Mouse (Mus musculus) stomach, postnatal 0 days (tissue): ENCODE data around the gene Zfp296. TPM values are rescaled to one million over a fixed set of nuclear protein-coding genes. Genes with fewer than 3 reads are reported as not detected.

Experiments
- ATAC-seq: fragments of 200-750 bp; cut with Nextera tagmentation; 2 replicates; pipeline ENCODE4 v1.8.0; 2017; ENCODE audit not compliant: low FRiP score, low TSS enrichment
- DNase-seq: peaks from one replicate; pipeline ENCODE4 v3.0.0-alpha.2; 2016; ENCODE audit warnings: low spot score
- H3K27ac ChIP-seq: fragments of 300-500 bp; sonication (generic); replicated peaks from 2 replicates; pipeline ENCODE4 v1.5.1; 2014; ENCODE audit warnings: mild to moderate bottlenecking, control low read depth
- H3K27me3 ChIP-seq: fragments of 300-500 bp; sonication (generic); 2 replicates; pipeline ENCODE4 v1.6.1; 2014; ENCODE audit warnings: low read length; ENCODE audit not compliant: control insufficient read depth, insufficient read depth
- H3K36me3 ChIP-seq: fragments of 300-500 bp; sonication (generic); 2 replicates; pipeline ENCODE4 v1.6.1; 2014; ENCODE audit warnings: low read length, mixed read lengths; ENCODE audit not compliant: control insufficient read depth, insufficient read depth
- H3K4me1 ChIP-seq: fragments of 300-500 bp; sonication (generic); replicated peaks from 2 replicates; pipeline ENCODE4 v1.6.1; 2014; ENCODE audit warnings: antibody characterized with exemption; ENCODE audit not compliant: control insufficient read depth, insufficient read depth
- H3K4me2 ChIP-seq: fragments of 300-500 bp; sonication (generic); replicated peaks from 2 replicates; pipeline ENCODE4 v1.6.1; 2014; ENCODE audit warnings: low read depth, mild to moderate bottlenecking, control low read depth, moderate library complexity
- H3K4me3 ChIP-seq: fragments of 300-500 bp; sonication (generic); 2 replicates; pipeline ENCODE4 v1.5.1; 2014; ENCODE audit warnings: low read depth, low read length, control low read depth
- H3K9ac ChIP-seq: fragments of 300-500 bp; sonication (generic); 2 replicates; pipeline ENCODE4 v1.6.1; 2014; ENCODE audit warnings: mild to moderate bottlenecking, low read length, control low read depth, mixed read lengths
- H3K9me3 ChIP-seq: fragments of 300-500 bp; sonication (generic); 2 replicates; pipeline ENCODE4 v1.6.1; 2016; ENCODE audit warnings: low read length; ENCODE audit not compliant: control insufficient read depth
- CTCF ChIP-seq: IDR thresholded peaks from 2 replicates; pipeline ENCODE4 v1.5.1; 2016; ENCODE audit warnings: antibody characterized with exemption, low read depth, mild to moderate bottlenecking, moderate library complexity
- EP300 ChIP-seq: optimal IDR thresholded peaks from 2 replicates; pipeline ENCODE3; 2016; ENCODE audit warnings: antibody characterized with exemption
- WGBS: fragments of 180-500 bp; shearing (Covaris S2); extraction: QIAGEN DNeasy Blood & Tissue Kit; methylation state at CpG from one replicate; pipeline ENCODE4 v1.1.7; 2014; 5-methylcytosine and 5-hydroxymethylcytosine counted together
- polyA plus RNA-seq: library from polyadenylated mRNA; unstranded; fragments of >200 nt; fragmentation: Nextera tagmentation; extraction: Ambion mirVana; gene quantifications from 2 replicates; pipeline ENCODE4 v1.2.1, GENCODE M21; 2015

The Zfp296 gene
- polyA plus RNA-seq, 1 experiment from 2014 or later, result 5.0 TPM

GRCm38 (mm10) chr7:19560491-19561260 lies 16.4 kb upstream of the Zfp296 start:
- Histone ChIP-seq H3K36me3 (peaks cover 8% of the 10 kb centered on the region), H3K27ac (peak overlapping the region; percentile 95), H3K4me3 (peak overlapping the region; percentile 92), H3K9ac (peak overlapping the region; percentile 95), H3K9me3 (no peaks in the 10 kb centered on the region), H3K27me3 (no peaks in the 10 kb centered on the region), H3K4me2 (peak overlapping the region; percentile 94), H3K4me1 (peaks cover 15% of the 10 kb centered on the region)
- 11% methylated on average over 11 of the region's 11 CpGs for WGBS
- TF ChIP-seq EP300 (no peak), CTCF (no peak)
- peak; percentile 65 for DNase-seq
- ATAC-seq, result no peak

- Histone ChIP-seq H3K4me3 (peak overlapping the region; percentile 92), H3K27ac (peak overlapping the region; percentile 95), H3K4me1 (peaks cover 15% of the 10 kb centered on the region), H3K4me2 (peak overlapping the region; percentile 94), H3K36me3 (peaks cover 8% of the 10 kb centered on the region), H3K9ac (peak overlapping the region; percentile 95), H3K27me3 (no peaks in the 10 kb centered on the region), H3K9me3 (no peaks in the 10 kb centered on the region)
- no peak for TF ChIP-seq CTCF
- no peak for TF ChIP-seq EP300
- ATAC-seq, result no peak
- DNase-seq, result no peak
- 0% methylated on average over 11 of the region's 11 CpGs for whole genome bisulfite sequencing
Measured at GRCm38 (mm10) chr7:19561431-19561764, 15.7 kb upstream of the Zfp296 start.

- H3K9ac ChIP-seq, result peak overlapping the region; percentile 95
- peaks cover 8% of the 10 kb centered on the region for H3K36me3 ChIP-seq
- no peaks in the 10 kb centered on the region for H3K9me3 ChIP-seq
- peak overlapping the region; percentile 92 for H3K4me3 ChIP-seq
- TF ChIP-seq CTCF (0 out of 2 replicates have a peak, but pooled peaks have one; percentile 2), EP300 (no peak)
- peak overlapping the region; percentile 94 for H3K4me2 ChIP-seq
- WGBS, result under 1% methylated on average over 100 of the region's 102 CpGs
- peak; percentile 95 for DNase-seq
- peak overlapping the region; percentile 95 for H3K27ac ChIP-seq
- ATAC-seq, result peak; percentile 83
- peaks cover 13% of the 10 kb centered on the region for H3K4me1 ChIP-seq
- no peaks in the 10 kb centered on the region for H3K27me3 ChIP-seq
Measured at GRCm38 (mm10) chr7:19561765-19562642, 15.1 kb upstream of the Zfp296 start.

- Histone ChIP-seq H3K4me2 (peak within 1 kb of the TSS; percentile 94), H3K27ac (peak within 1 kb of the TSS; percentile 95), H3K4me3 (peak within 1 kb of the TSS; percentile 92), H3K4me1 (peaks cover 11% of the 10 kb centered on the region; the same call in 1 of the 2 replicates), H3K36me3 (peaks cover 11% of the 10 kb centered on the region), H3K9me3 (no peaks in the 10 kb centered on the region), H3K27me3 (no peaks in the 10 kb centered on the region), H3K9ac (peak within 1 kb of the TSS; percentile 95)
- peak; percentile 54 for DNase-seq
- ATAC-seq, result no peak
- TF ChIP-seq EP300 (no peak), CTCF (no peak)
- WGBS, result 2% methylated on average over 19 of the region's 19 CpGs
Measured at GRCm38 (mm10) chr7:19562643-19563410, 14.3 kb upstream of the Zfp296 start, which contains the start of gene Ppp1r37. Gene Ppp1r37, minus strand, starts transcription at chr7:19563076.

- WGBS, result 89% methylated on average over 3 of the region's 3 CpGs
- DNase-seq, result no peak
- Histone ChIP-seq H3K4me1 (peaks cover 11% of the 10 kb centered on the region; the same call in 1 of the 2 replicates), H3K9ac (no peak overlapping the region), H3K4me3 (no peak overlapping the region), H3K4me2 (no peak overlapping the region), H3K27me3 (no peaks in the 10 kb centered on the region), H3K27ac (no peak overlapping the region), H3K9me3 (no peaks in the 10 kb centered on the region), H3K36me3 (peaks cover 11% of the 10 kb centered on the region)
- no peak for TF ChIP-seq CTCF
- TF ChIP-seq EP300, result no peak
- no peak for ATAC-seq
Measured at GRCm38 (mm10) chr7:19563884-19564283, 13.2 kb upstream of the Zfp296 start.
